Mouse (Mus musculus): Measurements from ENCODE around the gene Ugt1a8. TPM values are rescaled to one million over a fixed set of nuclear protein-coding genes. Genes with fewer than 3 reads are reported as not detected.
"Not testable (repeated sequence)": the region's sequence is repeated elsewhere in the genome, so short reads cannot be mapped to it uniquely, and the experiment has no call there.

The Ugt1a8 gene
- total RNA-seq, 2 experiments from 2014 or later: not detected

DNA sequence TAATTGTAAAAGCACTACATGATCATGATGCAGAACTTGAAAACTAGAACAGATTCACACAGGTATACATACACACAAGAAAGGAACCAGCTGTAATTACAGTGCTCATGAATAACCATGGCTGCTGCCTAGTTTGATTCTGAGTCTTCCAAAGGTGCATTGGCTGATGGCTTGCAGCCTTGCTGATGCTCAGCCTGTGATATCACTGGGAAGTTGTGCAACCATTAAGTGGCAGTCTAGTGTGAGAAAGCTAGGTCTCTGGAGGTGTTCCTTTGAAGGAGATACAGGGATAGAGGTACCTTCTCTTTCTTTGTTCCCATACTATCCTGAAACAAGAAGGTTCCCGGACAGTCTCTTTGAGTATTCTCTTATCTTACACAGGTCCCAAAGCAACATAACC, 131.4 kb downstream of the Ugt1a8 start:
- DNase-seq (ENCODE audit: low spot score in 2 of 2): no peak

- peak in 1 of 2 experiments; percentile 21 for DNase-seq (ENCODE audit: low spot score in 2 of 2)
Measured at GRCm38 (mm10) chr1:88220336-88220735, 132.7 kb downstream of the Ugt1a8 start.

DNA sequence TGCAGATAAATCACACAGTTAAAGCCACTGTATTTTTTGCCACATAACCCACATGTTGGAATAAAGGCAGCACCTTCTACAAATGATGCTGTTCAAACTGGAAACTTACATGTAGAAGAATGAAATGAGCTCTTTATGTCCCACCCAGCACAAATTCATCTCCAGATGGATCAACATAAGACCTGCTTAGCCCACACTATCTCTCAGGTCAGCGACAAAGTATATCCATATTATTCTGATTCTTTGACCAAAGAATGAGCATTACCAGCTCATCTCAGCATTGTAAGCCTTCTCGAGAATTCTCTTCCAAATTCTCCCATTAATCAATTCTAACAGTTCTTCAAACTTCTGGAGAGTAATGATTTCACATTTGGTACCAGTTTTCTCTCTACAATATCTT, 134.6 kb downstream of the Ugt1a8 start:
- DNase-seq (ENCODE audit: low spot score in 2 of 2): no peak

- not testable (repeated sequence) for DNase-seq (ENCODE audit: low spot score in 2 of 2)
Measured at GRCm38 (mm10) chr1:88223011-88223515, 135.4 kb downstream of the Ugt1a8 start.

DNA sequence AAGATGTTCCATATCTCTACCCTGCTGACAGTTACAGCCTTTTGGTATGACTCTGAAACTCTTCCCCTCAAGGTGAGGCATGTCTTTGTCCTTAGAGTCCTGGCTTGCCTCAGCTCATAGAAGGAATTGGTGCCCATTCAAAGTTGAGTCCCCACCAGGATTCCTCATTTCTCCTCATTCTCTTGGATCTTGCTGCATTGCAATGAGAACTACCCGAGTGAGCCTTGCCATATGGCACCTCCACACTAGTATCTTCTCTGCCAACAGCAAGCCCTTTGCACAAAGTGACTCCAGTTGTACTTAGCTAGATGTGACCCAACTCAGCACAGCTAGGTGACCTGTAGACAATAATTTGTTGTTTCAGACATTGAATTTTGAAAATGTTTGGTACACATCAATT, 136.0 kb downstream of the Ugt1a8 start:
- DNase-seq (ENCODE audit: low spot score in 2 of 2): no peak

DNA sequence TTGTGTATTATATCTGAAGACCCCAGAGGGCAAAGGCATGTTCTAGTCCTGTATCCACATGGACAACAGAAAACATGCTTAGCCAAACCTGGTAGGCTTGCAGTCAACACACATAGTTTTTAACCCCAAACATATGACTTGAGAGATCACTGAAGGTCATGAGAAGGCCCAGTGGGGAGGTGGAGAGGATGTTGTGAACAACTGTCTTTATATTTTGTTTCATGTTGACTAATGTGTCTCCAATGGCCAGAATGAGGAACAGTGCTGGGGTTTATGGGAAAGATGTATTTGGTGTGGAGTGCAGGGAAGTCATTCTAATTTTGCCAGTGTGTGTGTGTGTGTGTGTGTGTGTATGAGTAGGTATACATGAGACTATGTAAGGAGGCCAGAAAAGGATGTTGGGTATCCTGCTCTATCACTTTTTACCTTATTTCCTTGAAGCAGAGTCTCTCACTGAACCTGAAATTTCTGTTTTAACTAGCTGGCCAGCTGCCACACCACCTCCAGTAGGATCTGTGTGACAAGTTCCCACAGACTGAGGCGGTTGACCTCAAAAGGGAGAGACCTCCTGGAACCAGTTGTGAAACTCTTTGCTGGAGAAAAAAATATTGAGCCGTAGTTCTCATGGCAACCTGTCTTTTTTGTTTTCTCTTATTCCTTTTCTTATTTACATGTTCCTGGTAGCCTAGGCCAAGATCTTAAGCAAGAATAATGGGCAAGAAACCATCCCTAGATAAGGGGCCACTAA, 136.6 kb downstream of the Ugt1a8 start:
- peak in 1 of 2 experiments; percentile 27 for DNase-seq (ENCODE audit: low spot score in 2 of 2)

DNA sequence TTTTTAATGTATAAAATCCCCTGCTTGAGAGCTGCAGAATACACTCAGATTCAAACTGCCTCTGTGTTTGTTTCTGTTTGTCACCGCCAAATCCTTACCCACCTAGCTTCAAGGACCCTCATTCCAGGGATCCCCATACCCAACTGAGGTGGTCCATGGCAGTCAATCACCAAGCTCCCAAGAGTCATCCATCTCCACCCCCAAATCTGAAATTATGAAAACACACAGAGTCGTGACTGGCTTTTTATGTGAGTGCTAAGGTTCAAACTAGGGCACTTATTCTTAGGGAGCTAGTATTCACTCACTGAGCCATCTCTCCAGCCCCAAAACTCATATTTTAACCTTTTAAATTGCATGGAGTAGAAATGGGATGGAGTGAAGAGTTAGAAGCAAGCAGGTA, 137.7 kb downstream of the Ugt1a8 start:
- DNase-seq (ENCODE audit: low spot score in 2 of 2): not testable (repeated sequence)

DNA sequence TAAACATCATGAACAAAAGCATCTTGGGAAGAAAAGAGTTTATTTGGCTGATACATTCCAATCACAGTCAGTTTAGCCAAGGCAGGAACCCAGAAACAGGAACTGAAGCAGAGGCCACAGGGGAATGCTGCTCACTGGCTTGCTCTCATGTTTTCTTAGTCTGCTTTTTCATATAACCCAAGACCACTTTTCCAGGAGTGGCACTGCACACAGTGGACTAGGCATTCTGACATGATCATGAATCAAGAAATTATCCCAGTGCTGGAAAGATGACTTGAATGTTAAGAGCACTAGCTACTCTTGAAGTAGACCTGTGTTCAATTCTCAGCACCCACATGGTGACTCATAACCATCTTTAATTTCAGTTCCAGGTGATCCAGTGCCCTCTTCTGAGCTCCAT, 138.1 kb downstream of the Ugt1a8 start:
- DNase-seq (ENCODE audit: low spot score in 2 of 2): peak in 1 of 2 experiments; percentile 19

GRCm38 (mm10) chr1:88226670-88227379, 139.2 kb downstream of the Ugt1a8 start, which contains the start of gene Mroh2a:
TSS of gene Mroh2a (plus strand) at chr1:88226986.
- peak in 1 of 2 experiments; percentile 20 for DNase-seq (ENCODE audit: low spot score in 2 of 2)

DNA sequence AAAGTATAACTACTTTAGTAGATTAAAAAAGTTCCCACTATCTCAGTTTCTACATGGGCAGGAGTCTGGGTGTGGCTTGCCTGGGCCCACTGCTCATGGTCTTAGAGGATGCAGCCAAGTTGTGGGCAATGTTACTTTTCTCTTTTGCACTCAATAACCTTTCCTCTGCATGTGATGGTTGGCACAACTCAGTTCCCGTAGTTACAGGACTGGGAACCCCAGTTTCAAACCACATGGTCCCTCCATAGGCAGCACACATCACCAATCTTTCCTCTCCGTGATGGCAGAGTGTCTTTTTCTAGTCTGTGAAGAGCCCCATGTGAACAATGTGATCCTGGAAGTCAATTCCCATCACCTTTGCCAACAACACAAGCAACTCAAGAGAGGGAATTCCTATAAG, 139.9 kb downstream of the Ugt1a8 start:
- peak in 1 of 2 experiments; percentile 19 for DNase-seq (ENCODE audit: low spot score in 2 of 2)

- peak in 1 of 2 experiments; percentile 37 for DNase-seq (ENCODE audit: low spot score in 2 of 2)
Measured at GRCm38 (mm10) chr1:88228121-88228520, 140.5 kb downstream of the Ugt1a8 start.

DNA sequence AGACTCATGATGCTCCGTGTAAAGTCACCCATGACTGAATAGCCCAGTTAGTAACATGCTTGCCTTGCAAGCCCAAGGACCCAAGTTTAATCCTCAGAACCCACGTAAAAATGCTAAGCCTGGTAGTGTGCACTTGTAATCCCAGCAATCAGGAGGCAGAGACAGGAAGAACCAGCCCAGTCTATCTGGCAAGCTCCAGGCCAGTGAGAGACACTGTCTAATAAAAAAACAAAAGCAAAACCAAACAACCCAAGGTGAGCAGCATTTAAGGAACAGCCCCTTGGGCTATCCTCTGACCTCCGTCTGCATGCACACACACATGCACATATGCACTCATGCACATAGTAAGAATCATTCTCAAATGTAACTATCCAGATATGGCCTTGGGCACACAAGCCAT, 142.0 kb downstream of the Ugt1a8 start:
- peak in 1 of 2 experiments; percentile 20 for DNase-seq (ENCODE audit: low spot score in 2 of 2)

DNA sequence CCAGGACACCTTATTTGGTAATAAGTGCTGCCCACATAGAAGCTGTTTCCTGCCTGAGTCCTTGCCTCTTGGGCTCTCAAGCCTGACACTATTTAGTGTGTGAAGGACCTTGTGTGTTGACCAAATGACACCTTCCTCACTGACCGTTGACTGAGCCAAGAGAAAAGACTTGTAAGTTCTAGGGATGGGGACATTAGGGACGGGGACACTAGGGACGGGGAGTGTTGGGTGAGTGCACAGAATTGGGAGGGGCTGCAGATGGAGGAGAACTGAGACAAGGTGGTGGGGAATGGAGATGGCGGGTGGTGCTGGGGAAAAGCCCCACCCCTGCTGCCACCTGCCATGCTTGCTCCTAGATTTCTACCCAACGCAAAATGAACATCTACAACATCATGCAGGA, 142.4 kb downstream of the Ugt1a8 start:
- peak in 1 of 2 experiments; percentile 25 for DNase-seq (ENCODE audit: low spot score in 2 of 2)

GRCm38 (mm10) chr1:88230421-88230820, 142.8 kb downstream of the Ugt1a8 start:
- DNase-seq (ENCODE audit: low spot score in 2 of 2): peak in 1 of 2 experiments; percentile 25

- DNase-seq (ENCODE audit: low spot score in 2 of 2): peak in 1 of 2 experiments; percentile 22
Measured at GRCm38 (mm10) chr1:88230981-88231802, 143.6 kb downstream of the Ugt1a8 start.

- peak in 1 of 2 experiments; percentile 26 for DNase-seq (ENCODE audit: low spot score in 2 of 2)
Measured at GRCm38 (mm10) chr1:88231803-88232499, 144.3 kb downstream of the Ugt1a8 start.

- peak in 1 of 2 experiments; percentile 26 for DNase-seq (ENCODE audit: low spot score in 2 of 2)
Measured at GRCm38 (mm10) chr1:88232664-88233380, 145.2 kb downstream of the Ugt1a8 start.

DNA sequence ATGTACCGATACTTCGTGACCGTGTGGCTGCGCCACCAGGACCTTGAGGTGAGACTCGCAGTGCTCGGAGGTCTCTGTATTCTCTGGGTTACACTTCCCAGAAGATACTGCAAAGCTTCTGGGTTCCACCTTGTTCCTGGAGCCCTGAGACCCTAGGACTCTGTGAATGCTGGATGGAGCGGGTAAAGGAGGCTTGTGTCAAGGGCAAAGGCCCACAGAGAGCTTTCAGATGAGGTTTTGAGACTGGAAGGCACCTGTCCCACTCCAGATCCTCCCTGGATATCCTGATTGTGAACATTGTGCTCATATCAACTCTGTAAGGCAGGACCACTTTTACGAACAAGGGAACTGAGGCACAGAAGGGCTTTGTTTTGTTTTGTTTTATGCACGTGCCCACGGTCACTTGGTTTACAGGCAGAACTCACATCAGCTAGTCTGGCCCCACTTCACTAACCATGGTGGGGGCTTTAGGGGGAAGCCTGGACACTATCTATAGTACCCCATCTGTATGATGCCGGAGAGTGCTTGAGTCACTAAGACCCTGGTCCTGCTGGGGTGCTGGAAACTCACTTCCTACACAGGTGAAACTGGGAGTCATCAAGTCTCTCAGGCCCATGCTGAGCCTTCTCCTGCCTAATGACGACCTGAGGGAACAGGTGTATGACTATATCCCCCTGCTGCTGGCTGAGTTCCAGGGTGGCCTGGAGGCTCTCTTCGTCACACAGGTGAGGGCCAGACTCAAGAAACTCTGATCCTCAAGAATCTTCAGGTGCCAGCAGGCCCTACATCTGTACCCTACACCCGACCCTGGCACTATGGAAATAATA, 146.0 kb downstream of the Ugt1a8 start:
- DNase-seq (ENCODE audit: low spot score in 2 of 2): peak in 1 of 2 experiments; percentile 29

DNA sequence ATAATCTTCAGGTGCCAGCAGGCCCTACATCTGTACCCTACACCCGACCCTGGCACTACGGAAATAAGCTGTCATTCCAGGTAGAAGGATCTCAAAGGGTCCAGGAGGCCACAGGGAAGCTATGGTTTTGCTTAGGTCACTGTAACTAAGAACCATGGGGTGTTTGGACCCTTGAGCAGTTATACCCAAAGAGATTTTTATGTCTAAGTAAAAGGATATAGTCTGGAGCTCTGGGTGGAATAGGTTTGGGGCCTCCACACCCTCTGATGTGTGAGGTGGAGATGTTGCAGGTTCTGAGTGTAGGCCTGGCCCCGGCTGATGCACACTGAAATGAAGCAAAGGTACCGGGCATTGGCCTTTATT, 146.6 kb downstream of the Ugt1a8 start:
- DNase-seq (ENCODE audit: low spot score in 2 of 2): no peak
